Mouse (Mus musculus) cerebral cortex, adult 2 months (tissue): ENCODE results near the gene Ivns1abp.

Experiments used
- WGBS: fragments of 180-500 bp; shearing (Covaris S2); methylation state at CpG from one replicate; pipeline ENCODE4 v1.1.7; 2018; 5-methylcytosine and 5-hydroxymethylcytosine counted together

The Ivns1abp gene

DNA sequence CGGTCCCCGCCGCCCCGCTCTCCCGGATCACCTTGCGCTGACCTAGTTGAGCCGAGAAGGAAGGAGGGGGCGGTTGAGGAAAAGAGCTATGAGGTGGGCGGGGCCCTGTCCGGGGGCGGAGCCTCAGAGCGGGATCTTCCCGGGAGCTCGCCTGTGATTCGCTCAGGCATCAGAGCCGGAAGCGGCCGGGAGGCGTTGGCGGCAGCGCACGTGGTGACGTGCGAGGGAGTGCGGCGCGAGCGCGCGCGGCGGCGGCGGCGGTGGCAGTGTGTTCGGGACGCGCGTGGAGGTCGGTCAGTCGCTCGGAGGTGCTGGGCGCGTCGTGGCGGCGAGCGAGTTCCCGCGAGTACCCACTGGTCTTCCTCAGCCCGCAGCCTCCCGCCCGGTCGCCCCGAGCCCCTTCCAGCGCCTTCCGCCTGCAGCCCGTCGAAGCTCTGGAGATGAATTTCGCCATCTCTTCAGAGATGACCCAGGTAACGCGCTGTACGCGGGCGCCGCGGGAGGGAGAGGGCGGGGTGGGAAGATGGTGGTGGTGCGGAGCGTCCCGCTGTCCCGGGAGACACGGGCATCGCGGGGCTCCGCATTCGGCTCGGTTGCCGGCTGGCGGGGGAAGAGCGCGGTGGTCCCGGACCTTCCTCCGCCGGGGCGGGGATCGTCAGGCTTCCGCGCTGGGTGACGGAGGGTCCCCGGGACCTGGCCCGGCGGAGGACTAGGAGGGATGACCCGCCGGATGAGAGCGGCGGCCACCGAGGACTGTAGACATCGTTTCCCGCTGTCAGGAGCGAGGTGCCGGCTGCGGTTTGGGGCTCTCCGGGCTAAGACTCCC lies at the start of gene Ivns1abp:
Ivns1abp (plus strand) TSS at position 195 of the 826 bp plus-strand sequence.
- under 1% methylated on average over 101 of the region's 104 CpGs for WGBS

DNA sequence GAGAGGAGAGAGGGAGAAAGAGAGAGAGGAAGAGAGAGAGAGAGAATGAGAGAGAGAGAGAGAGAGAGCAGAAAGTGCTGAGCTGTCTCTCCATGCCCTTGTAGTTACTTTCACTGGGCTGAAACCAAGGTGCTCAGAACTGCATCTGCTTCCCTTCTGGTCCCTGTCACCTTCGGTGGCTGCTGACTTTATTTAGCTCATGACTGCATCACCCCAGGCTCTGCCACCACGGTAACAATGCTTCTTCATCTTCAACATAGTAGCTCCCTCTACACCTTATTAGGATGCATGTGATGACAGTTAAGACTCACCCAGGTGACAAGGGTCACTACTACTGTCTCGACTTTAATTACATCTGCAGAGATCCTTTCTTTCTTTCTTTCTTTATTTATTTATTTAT lies 48.8 kb upstream of the Ivns1abp start:
- 72% methylated on average over 3 of the region's 3 CpGs for WGBS

DNA sequence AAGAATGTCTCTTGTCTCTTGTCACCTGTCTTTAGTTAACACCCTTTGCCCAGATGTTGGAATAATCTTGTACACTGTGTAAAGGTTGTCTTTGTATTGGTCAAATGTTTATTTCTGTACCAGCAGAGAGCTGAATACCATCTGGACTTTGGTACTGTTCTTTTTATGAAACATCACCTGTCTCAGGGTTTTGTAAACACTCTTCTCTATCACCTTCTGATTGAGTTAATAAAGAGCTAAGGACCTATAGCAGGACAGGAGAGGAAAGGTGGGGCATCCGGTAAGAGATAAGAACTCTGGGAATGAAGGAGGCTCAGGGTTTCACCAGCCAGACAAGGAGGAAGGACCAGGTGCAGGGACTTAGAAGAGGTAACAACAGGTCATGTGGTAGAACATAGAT lies 47.7 kb upstream of the Ivns1abp start:
- 91% methylated on average over 1 of the region's 1 CpGs for WGBS

DNA sequence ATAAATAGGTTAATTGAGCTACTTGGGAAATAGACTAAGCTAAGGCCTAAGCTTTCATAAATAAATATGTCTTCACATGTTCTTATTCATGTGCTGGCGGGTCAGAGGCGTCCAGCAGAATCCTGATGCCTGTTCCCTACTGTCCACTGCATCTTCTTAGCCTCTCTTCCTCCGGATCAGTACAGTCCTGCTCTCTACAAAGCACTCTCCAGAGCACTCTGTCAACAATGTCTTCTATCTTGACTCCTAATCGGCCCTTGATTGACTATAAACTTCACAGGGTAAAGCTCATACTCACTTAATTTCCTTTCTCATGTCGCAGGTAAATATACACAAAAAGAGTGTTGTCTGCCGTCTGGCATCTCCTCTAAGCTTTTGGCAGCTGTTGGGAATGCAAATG lies 47.3 kb upstream of the Ivns1abp start:
- 90% methylated on average over 6 of the region's 6 CpGs for WGBS

DNA sequence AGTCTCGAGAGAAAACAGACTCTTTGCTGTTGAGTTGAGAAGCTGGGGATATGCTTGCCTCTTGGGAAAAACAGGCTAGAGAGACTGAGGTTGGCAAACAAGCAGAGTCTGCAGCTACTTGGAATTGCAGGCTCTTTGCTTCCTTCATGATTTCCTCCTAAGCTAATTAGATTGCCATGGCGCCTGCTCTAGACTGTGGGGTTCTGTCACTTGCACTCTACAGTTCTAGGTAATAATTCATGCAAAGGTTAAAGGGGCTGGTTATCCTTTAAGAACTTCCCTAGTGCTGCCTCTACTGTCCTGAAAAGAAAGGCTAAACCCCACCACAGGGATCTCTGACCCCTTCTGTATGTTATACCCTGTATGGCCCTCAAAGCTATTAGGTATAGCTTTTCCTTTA lies 46.7 kb upstream of the Ivns1abp start:
- WGBS = 91% methylated on average over 2 of the region's 2 CpGs

DNA sequence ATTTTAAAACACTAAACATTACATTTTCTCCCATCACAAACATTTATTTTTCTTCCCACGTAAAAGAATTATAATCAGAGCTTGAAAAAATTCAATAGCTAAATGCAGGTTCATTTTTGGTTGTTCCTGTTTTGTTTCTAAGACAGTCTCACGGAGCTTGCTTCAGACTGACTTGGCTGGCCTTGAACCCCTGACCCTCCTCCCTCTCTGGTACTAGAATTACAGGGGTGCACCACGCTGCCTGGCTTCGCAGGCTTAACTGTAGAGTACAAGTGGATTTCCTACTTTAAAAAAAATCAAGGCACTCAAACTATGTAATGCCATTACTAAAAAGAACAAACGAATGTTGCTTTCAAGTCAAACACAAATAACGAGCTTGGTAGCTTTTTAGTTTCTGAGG lies 42.8 kb upstream of the Ivns1abp start:
- WGBS = 45% methylated on average over 6 of the region's 6 CpGs

DNA sequence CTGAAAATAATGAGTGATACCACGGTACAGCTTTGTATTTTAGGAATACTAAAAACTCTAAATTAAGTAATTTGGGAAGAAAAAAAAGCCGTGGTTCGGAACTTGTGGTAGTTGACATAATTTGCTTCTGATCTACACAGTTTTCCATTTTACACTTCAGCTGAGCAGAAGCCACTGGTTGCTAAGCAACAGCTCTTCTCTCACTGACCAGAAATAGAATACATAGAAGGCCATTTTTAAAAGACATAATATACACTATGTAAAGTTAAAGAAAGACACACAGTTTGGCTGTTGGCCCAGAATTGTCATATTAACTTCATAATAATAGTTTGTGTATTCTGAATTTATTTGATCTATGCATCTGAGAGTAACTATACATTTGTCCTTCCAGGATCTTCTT lies 42.4 kb upstream of the Ivns1abp start:
- 31% methylated on average over 3 of the region's 3 CpGs for WGBS

DNA sequence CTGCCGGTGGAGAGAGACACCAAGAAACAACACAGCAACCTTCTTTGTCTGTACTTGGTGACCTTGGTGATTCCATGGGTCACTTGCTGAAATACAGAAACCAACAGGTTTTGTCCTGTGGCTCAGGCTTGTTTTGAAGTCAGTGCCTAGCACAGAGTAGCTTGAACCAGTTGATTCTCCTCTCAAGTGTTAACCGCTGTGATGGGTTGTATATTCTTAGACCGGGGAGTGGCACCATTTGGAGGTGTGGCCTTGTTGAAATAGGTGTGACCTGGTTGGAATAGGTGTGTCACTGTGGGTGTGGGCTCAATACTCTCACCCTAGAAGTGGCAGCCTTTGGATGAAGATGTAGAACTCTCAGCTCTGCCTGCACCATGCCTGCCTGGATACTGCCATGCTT lies 39.3 kb upstream of the Ivns1abp start:
- WGBS = 96% methylated on average over 3 of the region's 3 CpGs

DNA sequence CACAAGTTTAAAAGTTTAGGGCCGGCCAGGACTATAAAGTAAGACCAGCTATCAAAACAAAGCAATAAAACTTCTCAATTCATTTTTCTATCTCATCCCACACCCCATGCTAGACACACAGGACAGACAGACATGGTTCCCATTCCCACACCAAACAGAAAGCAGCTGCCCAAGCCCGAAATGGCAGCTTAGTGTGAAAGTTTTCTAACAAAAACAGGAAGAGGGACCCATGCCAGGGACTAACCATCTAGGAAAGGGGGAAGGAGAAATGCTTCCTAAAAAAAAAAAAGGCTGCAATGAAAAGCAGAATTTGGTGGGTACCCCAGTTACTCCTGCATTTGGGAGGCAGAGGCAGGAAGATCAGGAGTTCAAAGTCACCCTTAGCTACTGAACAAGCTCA lies 37.2 kb upstream of the Ivns1abp start:
- 88% methylated on average over 2 of the region's 2 CpGs for WGBS

DNA sequence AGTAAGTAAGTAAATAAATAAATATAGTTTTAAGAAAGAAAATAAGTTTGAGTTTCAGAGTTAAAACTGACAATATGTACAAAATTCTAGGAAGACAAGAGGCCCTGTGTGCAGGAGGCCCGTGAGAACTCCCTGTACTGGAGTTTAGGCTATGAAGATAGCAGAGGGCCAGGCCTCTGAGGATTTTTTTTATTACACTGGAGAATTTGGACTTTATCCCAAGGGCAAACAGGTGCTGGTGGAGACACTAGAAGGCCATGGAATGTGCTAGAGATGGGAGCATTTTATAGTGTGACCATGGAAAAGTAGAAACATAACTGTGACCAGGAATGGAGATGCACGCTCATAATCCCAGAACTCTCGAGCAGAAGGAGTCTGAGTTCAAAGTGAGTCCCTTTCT lies 36.5 kb upstream of the Ivns1abp start:
- 96% methylated on average over 3 of the region's 3 CpGs for WGBS

DNA sequence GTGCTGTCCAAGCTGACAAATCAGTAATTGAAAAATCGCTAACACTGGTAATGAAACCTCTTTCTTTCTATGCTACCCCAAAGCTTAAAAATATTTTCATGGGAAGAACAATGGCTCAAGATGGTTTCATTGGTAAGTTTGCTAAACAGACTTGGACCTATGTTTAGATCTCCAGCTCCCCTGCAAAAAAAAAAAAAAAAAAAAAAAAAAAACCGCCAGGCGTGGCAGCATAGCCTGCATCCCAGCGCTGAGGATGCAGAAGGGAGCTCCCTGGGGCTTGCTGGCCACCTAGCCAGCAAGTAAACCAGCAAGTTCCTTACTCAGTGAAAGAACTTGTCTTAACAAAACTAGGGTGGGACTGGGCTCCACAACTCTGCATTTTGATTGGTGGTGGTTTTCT lies 35.8 kb upstream of the Ivns1abp start:
- 69% methylated on average over 4 of the region's 4 CpGs for WGBS

DNA sequence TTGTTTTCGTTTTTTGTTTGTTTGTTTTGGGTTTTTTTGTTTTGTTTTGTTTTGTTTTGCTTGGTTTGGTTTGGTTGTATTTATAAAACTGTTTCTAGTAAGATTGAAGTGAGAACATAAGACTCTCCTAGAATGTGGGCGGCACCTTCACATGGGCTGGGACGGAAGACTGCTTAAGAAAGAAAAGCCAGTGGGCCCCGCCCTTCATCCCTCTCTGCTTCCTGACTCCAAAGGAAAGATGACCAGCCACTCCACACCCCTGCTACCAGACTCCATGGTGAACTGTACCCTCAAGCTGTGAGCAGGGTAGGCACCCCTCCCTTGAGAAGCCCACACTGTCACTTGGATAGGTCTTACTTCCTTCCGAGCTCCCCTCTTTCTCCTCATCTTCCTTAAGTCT lies 33.8 kb upstream of the Ivns1abp start:
- 89% methylated on average over 5 of the region's 5 CpGs for WGBS

DNA sequence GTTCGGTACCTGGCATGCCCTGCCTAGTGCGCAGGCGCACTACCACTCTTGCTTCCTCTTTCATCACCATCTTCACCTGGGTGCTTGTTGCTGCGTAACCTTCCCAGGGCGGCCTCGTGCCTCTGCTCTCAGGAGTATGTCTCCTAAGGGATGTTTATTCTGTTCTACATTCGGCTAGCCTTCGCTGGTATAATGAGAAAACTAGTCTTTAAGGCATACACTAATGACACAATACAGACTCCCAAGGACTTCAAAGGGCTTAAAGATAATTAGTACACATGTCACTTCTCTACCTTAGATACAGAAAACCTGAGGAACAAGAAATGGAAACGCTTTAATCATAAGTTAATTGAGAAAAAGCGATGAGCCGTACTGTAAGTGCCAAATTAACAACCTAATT lies 32.9 kb upstream of the Ivns1abp start:
- WGBS = 75% methylated on average over 11 of the region's 11 CpGs

DNA sequence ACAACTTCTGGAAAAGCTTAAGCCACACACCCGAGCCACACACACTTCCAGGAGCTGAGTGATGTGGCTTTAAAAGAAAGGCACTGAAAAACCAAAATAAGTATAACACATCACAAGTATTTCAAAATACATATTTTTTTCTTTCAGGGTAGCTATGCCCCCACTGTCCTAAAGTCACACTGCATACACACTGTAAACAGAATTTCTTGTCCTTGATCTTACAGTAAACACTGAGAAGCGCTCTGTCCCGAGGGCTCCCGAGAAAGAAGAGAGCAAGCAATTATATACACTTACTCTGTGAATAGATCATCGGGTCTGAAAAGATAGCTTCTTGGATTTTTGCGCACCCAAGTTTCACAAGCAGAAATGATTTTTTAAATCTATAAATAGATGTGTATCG lies 25.0 kb upstream of the Ivns1abp start:
- WGBS = 78% methylated on average over 7 of the region's 7 CpGs

DNA sequence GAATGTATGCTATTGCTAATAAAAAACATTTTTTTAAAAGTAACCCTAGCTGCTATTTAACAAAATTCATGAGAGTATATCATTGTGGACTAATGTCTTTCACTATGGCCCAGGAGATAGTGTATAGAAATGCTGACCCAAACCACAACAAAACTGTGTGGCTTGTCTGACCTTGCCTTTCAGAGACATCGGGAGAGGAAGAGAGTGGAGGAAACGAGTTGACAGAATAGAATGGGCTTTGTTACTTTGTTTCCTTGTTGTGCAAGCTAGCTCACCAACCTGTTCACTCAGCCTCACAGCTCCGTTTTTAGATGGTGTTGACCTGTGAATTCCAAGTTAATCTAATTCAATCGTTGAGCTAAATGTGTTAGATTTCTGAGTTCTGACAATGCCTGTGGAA lies 23.9 kb upstream of the Ivns1abp start:
- WGBS = 78% methylated on average over 4 of the region's 4 CpGs

DNA sequence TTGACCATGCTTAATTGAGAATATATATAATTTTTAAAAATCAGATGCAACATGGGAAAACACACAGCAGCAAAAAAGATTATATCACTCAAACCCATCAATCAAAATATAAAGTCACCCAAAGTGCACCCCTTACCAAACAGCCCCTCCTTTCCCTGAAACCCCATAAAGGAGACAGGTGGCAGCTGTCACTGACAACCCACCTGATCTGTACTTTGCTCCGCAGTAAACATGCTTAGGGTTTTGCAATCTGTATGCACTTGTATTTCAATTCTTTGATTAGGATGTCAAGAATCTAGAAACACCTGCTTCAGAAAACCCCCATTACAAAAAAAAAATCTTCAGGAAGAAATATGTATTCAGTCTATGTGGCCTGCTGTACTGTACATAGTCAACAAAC lies 18.9 kb upstream of the Ivns1abp start:
- WGBS = 93% methylated on average over 1 of the region's 1 CpGs

DNA sequence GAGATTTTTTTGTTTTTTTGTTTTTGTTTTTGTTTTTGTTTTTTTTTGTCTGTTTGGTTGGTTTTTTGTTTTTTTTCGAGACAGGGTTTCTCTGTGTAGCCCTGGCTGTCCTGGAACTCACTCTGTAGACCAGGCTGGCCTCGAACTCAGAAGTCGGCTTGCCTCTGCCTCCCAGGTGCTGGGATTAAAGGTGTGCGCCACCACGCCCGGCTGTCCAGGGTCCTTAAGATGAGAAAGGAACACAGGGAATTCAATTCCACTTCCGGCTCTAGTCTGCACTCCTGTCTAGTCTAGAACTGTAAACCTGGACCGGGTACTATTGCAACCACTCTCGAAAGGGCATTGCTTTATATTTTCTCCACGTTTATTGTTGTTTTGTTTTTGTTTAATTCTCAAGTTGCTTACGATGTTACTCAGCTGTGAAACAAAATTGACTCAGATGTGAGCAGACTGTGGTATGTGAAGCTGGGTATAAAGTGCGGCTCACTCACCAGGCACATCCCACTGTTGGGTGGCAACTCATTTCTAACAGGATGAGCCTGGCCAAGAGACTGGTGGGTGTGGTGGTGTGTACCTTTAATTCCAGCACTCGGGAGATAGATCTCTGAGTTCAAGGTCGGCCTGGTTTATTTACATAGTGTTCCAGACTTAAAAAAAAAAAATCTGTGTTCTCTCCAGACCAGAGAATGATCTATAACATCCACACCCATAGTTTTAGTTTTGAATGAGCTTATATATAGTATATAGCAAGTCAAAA lies 15.8 kb upstream of the Ivns1abp start:
- WGBS = 89% methylated on average over 14 of the region's 14 CpGs

DNA sequence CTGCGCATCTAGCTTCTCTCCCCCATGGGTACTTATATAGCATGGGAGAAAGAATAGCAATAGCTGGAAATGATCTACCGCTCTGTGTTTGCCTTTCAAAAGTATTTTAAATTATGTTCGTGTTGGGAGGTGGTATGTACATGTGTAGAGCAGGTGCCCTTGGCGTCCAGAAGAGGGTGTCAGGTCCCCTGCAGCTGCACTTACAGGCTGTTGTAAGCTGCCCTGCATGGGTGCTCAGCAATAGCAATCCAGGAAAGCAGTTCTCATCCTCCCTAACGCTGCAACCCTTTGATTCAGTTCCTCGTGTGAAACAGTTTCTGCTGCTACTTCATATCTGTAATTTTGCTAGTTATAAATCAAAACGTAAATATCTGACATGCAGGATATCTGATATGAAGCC lies 14.7 kb upstream of the Ivns1abp start:
- WGBS = 89% methylated on average over 7 of the region's 7 CpGs

DNA sequence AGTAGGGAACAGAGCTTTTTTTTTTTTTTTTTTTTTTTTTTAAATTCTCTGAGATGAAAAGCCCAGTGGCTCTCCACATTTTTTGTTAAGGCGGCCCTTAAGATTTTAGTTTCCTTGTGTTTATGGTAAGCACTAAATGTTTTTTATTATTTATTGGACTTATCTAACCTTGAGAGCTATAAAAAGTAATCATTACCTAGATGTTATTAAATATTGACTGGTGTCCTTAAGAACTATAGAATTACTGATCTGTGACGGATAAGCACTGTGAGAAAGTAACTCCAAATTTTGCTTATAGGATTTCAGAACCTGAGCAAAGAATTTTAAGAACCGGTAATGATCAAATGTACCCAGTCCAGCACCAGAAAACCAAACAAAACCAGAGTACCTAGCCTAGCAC lies 11.5 kb upstream of the Ivns1abp start:
- WGBS = 99% methylated on average over 3 of the region's 3 CpGs

DNA sequence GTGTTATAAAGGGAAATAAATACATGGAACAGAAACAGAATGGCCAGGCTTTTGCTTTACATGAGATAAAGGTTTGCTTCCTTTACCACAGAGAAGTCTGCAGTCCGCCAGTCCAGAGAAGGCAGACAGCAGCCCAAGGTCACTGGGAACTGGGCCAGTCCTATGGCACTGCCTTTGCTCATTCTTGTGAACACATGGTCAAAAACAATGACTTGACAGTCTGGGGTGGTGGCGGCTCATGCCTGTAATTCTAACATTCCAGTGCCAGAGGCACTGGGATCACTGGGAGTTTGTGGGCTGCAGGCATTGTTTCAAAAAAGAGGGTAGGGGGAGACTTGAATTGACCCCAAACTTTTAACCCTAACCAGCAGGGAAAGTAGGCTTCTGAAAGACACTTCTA lies 5.3 kb upstream of the Ivns1abp start:
- WGBS = 76% methylated on average over 2 of the region's 2 CpGs

DNA sequence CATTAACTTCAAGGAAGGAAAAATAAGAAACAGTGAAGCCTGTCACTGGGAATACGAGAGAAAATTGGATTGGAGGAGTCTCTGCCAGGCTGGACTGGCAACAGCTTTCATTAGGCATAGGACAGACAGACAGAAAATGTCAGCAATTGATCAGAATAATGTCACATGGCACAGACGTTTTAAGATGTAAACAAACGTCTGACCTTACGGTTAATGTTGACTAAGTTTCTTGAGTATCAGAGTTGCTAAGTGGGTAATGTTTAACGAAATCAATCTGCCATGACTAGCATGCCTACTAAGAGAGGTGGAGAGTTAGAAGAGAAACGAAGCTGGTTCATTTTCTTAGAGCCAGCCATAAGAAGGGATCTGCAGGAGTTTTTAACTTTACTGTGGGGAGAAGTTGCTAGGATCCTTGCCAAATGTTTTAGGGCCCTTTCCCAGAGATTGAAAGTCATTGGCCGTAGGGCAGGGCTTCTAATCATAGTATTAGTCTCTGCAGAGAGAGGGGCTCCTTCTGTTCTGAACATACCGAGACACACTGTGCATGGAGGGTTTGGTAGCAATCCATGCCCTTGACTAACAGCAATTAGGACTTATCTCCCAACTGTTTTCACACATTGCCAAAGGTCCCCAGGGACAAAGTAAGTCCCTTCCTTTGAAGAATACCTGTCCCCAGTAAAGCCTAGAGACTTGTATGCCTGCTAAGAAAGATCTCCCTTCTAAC lies 2.8 kb upstream of the Ivns1abp start:
- WGBS = 87% methylated on average over 8 of the region's 8 CpGs

DNA sequence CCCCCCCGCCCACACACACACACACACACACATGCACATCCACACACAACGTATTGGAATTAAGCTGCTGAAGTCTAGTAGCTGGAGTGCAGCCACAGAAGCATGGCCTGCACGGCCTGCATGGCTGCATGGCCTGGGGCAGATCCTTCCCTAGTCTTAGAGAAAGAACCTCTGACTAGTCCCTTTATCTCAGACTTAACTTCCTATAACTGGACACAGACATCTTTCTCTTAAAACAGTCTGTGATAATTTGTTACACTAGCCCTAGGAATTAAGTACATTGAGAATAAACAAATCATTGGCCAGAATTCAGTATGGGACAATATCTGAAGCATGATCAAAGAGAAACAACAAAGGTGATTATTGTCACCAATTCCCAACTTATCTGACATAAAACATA lies 2.0 kb upstream of the Ivns1abp start:
- 66% methylated on average over 3 of the region's 3 CpGs for WGBS

DNA sequence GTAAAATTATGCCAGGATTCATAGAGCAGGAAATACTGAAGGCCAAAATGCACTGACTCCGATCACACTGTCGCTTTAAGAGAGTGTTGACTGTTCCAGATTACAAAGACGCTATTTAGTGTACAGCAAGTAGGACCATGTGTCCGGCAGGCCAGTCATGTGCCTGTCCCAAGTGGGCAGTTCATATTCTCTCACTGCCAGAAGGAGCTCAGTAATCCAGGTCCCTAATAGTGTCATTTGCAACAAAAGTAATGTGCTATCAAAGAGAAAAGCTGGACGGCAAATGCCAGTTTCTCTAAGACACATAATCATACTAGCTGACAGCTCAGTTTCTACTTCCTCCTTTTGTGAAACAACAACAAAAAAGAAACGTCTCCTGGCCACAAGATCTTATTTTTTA lies 1.3 kb upstream of the Ivns1abp start:
- WGBS = 26% methylated on average over 6 of the region's 6 CpGs
